Mouse (Mus musculus) bone marrow macrophage, adult 2 months (primary cell): Measurements from ENCODE around the gene Sumo3. TPM values are rescaled to one million over a fixed set of nuclear protein-coding genes. Genes with fewer than 3 reads are reported as not detected.

ENCODE experiments used
- H3K27ac ChIP-seq: 2 replicates; pipeline ENCODE4 v1.5.1; 2012; ENCODE audit warnings: low read depth, low read length; ENCODE audit not compliant: insufficient read depth
- H3K4me1 ChIP-seq: 2 replicates; pipeline ENCODE4 v1.6.1; 2012; ENCODE audit warnings: low read length; ENCODE audit not compliant: control insufficient read depth, insufficient read depth
- H3K4me3 ChIP-seq: 2 replicates; pipeline ENCODE4 v1.5.1; 2012; ENCODE audit warnings: mild to moderate bottlenecking, low read length, moderate library complexity; ENCODE audit not compliant: insufficient read depth
- CTCF ChIP-seq: IDR thresholded peaks from 2 replicates; pipeline ENCODE4 v1.5.1; 2012; ENCODE audit warnings: low read depth, mild to moderate bottlenecking, low read length, moderate library complexity
- POLR2A ChIP-seq: IDR thresholded peaks from 2 replicates; pipeline ENCODE4 v1.6.1; 2012; ENCODE audit warnings: mild to moderate bottlenecking, low read depth, low read length, borderline replicate concordance
- polyA plus RNA-seq: library from polyadenylated mRNA; stranded (reverse); fragments of >200 nt; gene quantifications from 2 replicates; pipeline ENCODE4 v1.2.4, GENCODE M21; 2012; ENCODE audit not compliant: missing spikeins, insufficient read depth, insufficient read length

The Sumo3 gene
- polyA plus RNA-seq, 1 experiment, result 203 TPM

- no peak for TF ChIP-seq POLR2A
- H3K27ac ChIP-seq, result no peak overlapping the region
- peaks cover 12% of the 10 kb centered on the region for H3K4me1 ChIP-seq
- H3K4me3 ChIP-seq, result no peak overlapping the region
Measured at GRCm38 (mm10) chr10:77587091-77587775, 18.7 kb upstream of the Sumo3 start.

DNA sequence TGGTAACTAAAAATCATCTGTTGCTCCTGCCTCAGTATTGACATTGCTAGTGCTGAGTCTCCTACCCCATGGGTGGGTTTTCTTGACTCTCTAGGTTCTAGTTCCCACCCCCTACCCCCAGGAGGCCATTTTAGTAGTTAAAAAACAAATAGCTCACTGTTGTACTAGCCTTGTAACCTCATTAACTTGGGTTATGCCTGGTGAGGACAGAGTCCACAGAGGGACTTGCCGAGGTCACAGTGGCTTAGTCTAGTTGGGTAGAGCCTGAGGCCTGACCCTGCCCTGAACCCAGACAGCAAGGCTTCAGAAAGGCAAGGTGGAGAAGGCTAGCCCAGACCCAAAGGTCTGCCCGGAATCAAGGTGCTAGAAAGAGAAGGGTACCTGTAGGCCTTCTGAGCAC lies 17.9 kb upstream of the Sumo3 start:
- no peak overlapping the region for H3K4me3 ChIP-seq
- no peak overlapping the region for H3K27ac ChIP-seq
- no peak for TF ChIP-seq POLR2A
- TF ChIP-seq CTCF, result no peak
- peaks cover 7% of the 10 kb centered on the region for H3K4me1 ChIP-seq

GRCm38 (mm10) chr10:77589117-77589516 lies 16.8 kb upstream of the Sumo3 start:
- no peak for TF ChIP-seq POLR2A
- no peak for TF ChIP-seq CTCF
- H3K4me1 ChIP-seq, result no peaks in the 10 kb centered on the region
- H3K27ac ChIP-seq, result no peak overlapping the region
- no peak overlapping the region for H3K4me3 ChIP-seq

DNA sequence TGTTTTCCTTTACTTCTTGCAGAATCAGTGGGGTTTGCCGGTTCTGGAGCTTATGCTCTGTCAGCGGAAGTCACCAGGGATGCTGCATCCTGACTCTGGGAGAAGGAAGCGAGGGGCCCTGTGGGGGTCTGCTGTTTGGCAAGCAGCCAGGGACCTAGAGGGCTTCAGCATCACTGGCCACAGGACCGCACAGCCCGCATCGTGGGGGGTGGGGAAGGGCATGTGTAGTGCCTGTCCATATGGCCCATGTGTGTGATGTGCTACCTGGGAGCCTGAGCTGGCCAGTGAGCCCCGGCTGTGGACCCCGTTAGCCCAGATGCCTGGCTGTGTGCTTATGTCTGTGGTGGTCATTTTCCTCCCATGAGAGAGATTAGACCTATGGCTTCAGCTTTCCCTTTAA lies 16.1 kb upstream of the Sumo3 start:
- Histone ChIP-seq H3K27ac (no peak overlapping the region), H3K4me1 (no peaks in the 10 kb centered on the region), H3K4me3 (no peak overlapping the region)
- TF ChIP-seq POLR2A, result no peak
- TF ChIP-seq CTCF, result no peak

- TF ChIP-seq CTCF (peak; percentile 34; the same call in 1 of the 2 replicates), POLR2A (no peak)
- Histone ChIP-seq H3K27ac (no peak overlapping the region), H3K4me1 (no peaks in the 10 kb centered on the region), H3K4me3 (no peak overlapping the region)
Measured at GRCm38 (mm10) chr10:77590812-77591211, 15.1 kb upstream of the Sumo3 start.

- no peak overlapping the region for H3K4me3 ChIP-seq
- no peak overlapping the region for H3K27ac ChIP-seq
- TF ChIP-seq CTCF (no peak), POLR2A (no peak)
- no peaks in the 10 kb centered on the region for H3K4me1 ChIP-seq
Measured at GRCm38 (mm10) chr10:77591546-77591945, 14.4 kb upstream of the Sumo3 start.

- H3K27ac ChIP-seq, result no peak overlapping the region
- no peaks in the 10 kb centered on the region for H3K4me1 ChIP-seq
- TF ChIP-seq POLR2A (no peak), CTCF (no peak)
- H3K4me3 ChIP-seq, result no peak overlapping the region
Measured at GRCm38 (mm10) chr10:77596060-77596459, 9.8 kb upstream of the Sumo3 start.

- no peak overlapping the region for H3K4me3 ChIP-seq
- peaks cover 7% of the 10 kb centered on the region; the same call in 1 of the 2 replicates for H3K4me1 ChIP-seq
- no peak overlapping the region for H3K27ac ChIP-seq
- no peak for TF ChIP-seq CTCF
- TF ChIP-seq POLR2A, result no peak
Measured at GRCm38 (mm10) chr10:77603021-77603420, 2.9 kb upstream of the Sumo3 start.

GRCm38 (mm10) chr10:77604111-77604510 lies 1.8 kb upstream of the Sumo3 start:
- Histone ChIP-seq H3K27ac (no peak overlapping the region), H3K4me1 (peaks cover 7% of the 10 kb centered on the region; the same call in 1 of the 2 replicates), H3K4me3 (no peak overlapping the region)
- TF ChIP-seq POLR2A (no peak), CTCF (0 out of 2 replicates have a peak, but pooled peaks have one; percentile 29)

GRCm38 (mm10) chr10:77604958-77605357 lies 939 bp upstream of the Sumo3 start:
- Histone ChIP-seq H3K27ac (no peak overlapping the region), H3K4me3 (no peak overlapping the region), H3K4me1 (peaks cover 8% of the 10 kb centered on the region)
- TF ChIP-seq CTCF, result no peak
- TF ChIP-seq POLR2A, result no peak

DNA sequence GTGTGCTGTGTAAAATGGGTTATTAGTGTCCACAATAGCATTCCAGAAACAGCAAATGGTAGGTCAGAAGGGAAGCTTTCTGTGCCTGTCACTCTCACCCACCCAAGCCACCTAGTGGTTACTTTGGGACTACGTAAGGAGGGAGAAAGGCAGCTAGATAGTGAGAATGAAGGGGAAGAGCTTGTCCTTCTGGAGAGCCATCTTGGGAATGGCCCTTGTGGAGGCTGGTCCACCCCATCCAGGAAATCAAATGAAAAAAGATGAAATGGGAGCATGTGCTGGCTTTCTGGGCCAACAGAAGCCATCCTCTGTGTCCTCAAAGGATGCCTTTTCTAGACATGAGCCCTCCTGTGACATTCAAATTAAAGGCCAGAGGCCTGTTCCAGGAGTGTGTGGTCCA lies 529 bp upstream of the Sumo3 start:
- TF ChIP-seq POLR2A (no peak), CTCF (no peak)
- Histone ChIP-seq H3K4me3 (peak overlapping the region; percentile 73; the same call in 1 of the 2 replicates), H3K27ac (peak overlapping the region; percentile 89), H3K4me1 (peaks cover 12% of the 10 kb centered on the region)
